Mouse (Mus musculus) gastrocnemius, postnatal 4 days (tissue): Measurements from ENCODE around the gene Gm3047. TPM values are rescaled to one million over a fixed set of nuclear protein-coding genes. Genes with fewer than 3 reads are reported as not detected.
"Not testable (repeated sequence)": the region's sequence is repeated elsewhere in the genome, so short reads cannot be mapped to it uniquely, and the experiment has no call there.

Source experiments
- DNase-seq, 2 experiments: peaks; one replicate each; pipeline ENCODE4 v3.0.0; 2021 to 2022; ENCODE audit warnings: low spot score in 2 of 2, mixed read lengths in 2 of 2
- long read RNA-seq, 2 experiments: library from polyadenylated mRNA; stranded (forward); transcript quantifications; one replicate each; pipeline ENCODE4 v2.0.0; 2021
- total RNA-seq, 2 experiments: library from RNA; stranded (reverse); gene quantifications; 2 replicates each; pipeline ENCODE4 v1.2.3; 2021

The Gm3047 gene
- not detected for total RNA-seq
- long read RNA-seq, experiment 1 = 0 reads
- long read RNA-seq, experiment 2 = 0 reads

DNA sequence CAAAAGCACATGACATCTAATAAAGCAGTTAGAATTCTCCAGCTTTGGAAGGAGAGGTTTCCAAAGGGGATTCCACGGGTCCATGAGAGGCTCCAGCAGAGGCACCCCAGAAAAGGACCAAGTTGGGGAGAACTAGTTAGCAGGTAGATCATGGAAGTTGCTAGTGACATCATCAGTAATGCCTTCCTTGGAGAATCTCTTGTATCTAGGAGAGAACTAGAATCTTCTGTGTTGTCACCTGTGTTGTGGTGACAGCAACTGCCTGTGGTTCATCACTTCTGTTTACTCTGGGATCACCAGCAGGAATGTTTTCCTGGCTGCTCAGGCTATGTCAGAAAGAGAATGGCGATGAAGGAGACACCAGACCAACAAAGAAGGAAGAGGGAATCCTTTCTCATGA, at the start of gene Gm3047:
Gm3047 (plus strand) TSS at position 301 of the 400 bp plus-strand sequence.
- DNase-seq = not testable (repeated sequence)

Other genes with a start within 250 kb of the Gm3047 start
- gene Gm3149, start 238.1 kb upstream of the Gm3047 start, total RNA-seq = not detected
- gene 2610042L04Rik, start 220.6 kb upstream of the Gm3047 start, total RNA-seq = under 1 TPM; 0.21 to 0.39 TPM
- gene Gm3159, start 157.9 kb upstream of the Gm3047 start, total RNA-seq = not detected
- under 1 TPM in 1 of 2 experiments, not detected in 1; 0.71 TPM for gene Gm3164, start 140.0 kb upstream of the Gm3047 start, total RNA-seq
- gene Gm3173, start 124.4 kb upstream of the Gm3047 start, total RNA-seq = not detected
- under 1 TPM in 1 of 2 experiments, not detected in 1; 0.37 TPM for gene Gm3182, start 73.7 kb upstream of the Gm3047 start, total RNA-seq
- not detected for gene Gm8159, start 76.9 kb downstream of the Gm3047 start, total RNA-seq
- not detected for gene Gm3239, start 108.8 kb downstream of the Gm3047 start, total RNA-seq
- gene Gm7876, start 153.8 kb downstream of the Gm3047 start, total RNA-seq = not detected
- gene Gm3252, start 171.4 kb downstream of the Gm3047 start, total RNA-seq = under 1 TPM; 0.25 to 0.62 TPM
- not detected for gene Gm9602, start 220.9 kb downstream of the Gm3047 start, total RNA-seq